Mouse (Mus musculus) midbrain, embryonic 14.5 days (tissue): Measurements from ENCODE around the gene Tmem54. TPM values are rescaled to one million over a fixed set of nuclear protein-coding genes. Genes with fewer than 3 reads are reported as not detected.

Experiments used
- ATAC-seq: fragments of 200-750 bp; cut with Nextera tagmentation; 2 replicates; pipeline ENCODE4 v1.8.0; 2017; ENCODE audit warnings: moderate number of reproducible peaks, moderate library complexity; ENCODE audit not compliant: low FRiP score, low TSS enrichment
- DNase-seq: peaks from one replicate; pipeline ENCODE4 v3.0.0-alpha.2; 2015
- H3K27ac ChIP-seq: fragments of 300-500 bp; sonication (generic); replicated peaks from 2 replicates; pipeline ENCODE4 v1.5.1; 2014; ENCODE audit warnings: mild to moderate bottlenecking, low read depth, low read length, moderate library complexity
- H3K27me3 ChIP-seq: fragments of 300-500 bp; sonication (generic); 2 replicates; pipeline ENCODE4 v1.6.1; 2014; ENCODE audit warnings: low read length, control low read depth, mixed read lengths; ENCODE audit not compliant: control insufficient read depth, insufficient read depth
- H3K36me3 ChIP-seq: fragments of 300-500 bp; sonication (generic); 2 replicates; pipeline ENCODE4 v1.6.1; 2014; ENCODE audit warnings: low read length, control low read depth; ENCODE audit not compliant: control insufficient read depth, insufficient read depth
- H3K4me1 ChIP-seq: fragments of 300-500 bp; sonication (generic); 2 replicates; pipeline ENCODE4 v1.6.1; 2014; ENCODE audit warnings: mild to moderate bottlenecking, antibody characterized with exemption, low read length, control low read depth; ENCODE audit not compliant: control insufficient read depth, insufficient read depth
- H3K4me2 ChIP-seq: fragments of 300-500 bp; sonication (generic); 2 replicates; pipeline ENCODE4 v1.6.1; 2014; ENCODE audit warnings: mild to moderate bottlenecking, low read length, moderate library complexity
- H3K4me3 ChIP-seq: fragments of 300-500 bp; sonication (generic); replicated peaks from 2 replicates; pipeline ENCODE4 v1.5.1; 2014; ENCODE audit warnings: low read depth, low read length
- H3K9ac ChIP-seq: fragments of 300-500 bp; sonication (generic); replicated peaks from 2 replicates; pipeline ENCODE4 v1.6.1; 2014; ENCODE audit warnings: mild to moderate bottlenecking, low read length, moderate library complexity
- H3K9me3 ChIP-seq: fragments of 300-500 bp; sonication (generic); 2 replicates; pipeline ENCODE4 v1.6.1; 2016; ENCODE audit warnings: low read length, control low read depth, mixed read lengths; ENCODE audit not compliant: control insufficient read depth
- WGBS: fragments of 180-500 bp; shearing (Covaris S2); extraction: QIAGEN DNeasy Blood & Tissue Kit; methylation state at CpG from one replicate; pipeline ENCODE4 v1.1.7; 2014; 5-methylcytosine and 5-hydroxymethylcytosine counted together
- polyA plus RNA-seq: library from polyadenylated mRNA; unstranded; fragments of >200 nt; fragmentation: Nextera tagmentation; extraction: Ambion mirVana; gene quantifications from 2 replicates; pipeline ENCODE4 v1.2.1, GENCODE M21; 2014

The Tmem54 gene
- polyA plus RNA-seq, 1 experiment from 2014 or later: not detected

DNA sequence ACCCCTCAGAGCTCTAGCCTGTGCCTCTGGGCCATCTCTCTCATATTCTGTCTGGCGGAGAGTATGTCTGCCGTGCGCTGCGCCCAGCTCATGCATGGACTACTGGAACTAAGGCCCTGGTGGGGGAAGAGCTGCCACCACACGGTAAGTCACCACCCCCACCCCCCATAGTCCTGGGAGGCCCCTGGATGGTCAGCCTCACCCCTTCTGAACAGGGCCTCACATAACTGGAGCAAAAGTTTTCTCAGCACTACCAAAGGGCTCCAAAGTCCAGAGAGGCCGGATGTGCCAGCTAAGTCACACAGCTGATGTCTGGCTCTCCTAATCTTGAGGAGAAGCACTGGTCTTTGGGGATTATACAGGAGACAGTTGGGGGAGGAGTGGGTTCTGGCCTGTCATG lies 5.5 kb downstream of the Tmem54 start:
- H3K27ac ChIP-seq: no peak overlapping the region
- H3K4me3 ChIP-seq: no peak overlapping the region
- peaks cover 10% of the 10 kb centered on the region for H3K27me3 ChIP-seq
- H3K9ac ChIP-seq: no peak overlapping the region
- DNase-seq (no peak), ATAC-seq (no peak)
- no peaks in the 10 kb centered on the region for H3K36me3 ChIP-seq
- 89% methylated on average over 6 of the region's 6 CpGs for WGBS
- no peaks in the 10 kb centered on the region for H3K9me3 ChIP-seq
- no peak overlapping the region for H3K4me2 ChIP-seq
- peaks cover 8% of the 10 kb centered on the region; the same call in 1 of the 2 replicates for H3K4me1 ChIP-seq

DNA sequence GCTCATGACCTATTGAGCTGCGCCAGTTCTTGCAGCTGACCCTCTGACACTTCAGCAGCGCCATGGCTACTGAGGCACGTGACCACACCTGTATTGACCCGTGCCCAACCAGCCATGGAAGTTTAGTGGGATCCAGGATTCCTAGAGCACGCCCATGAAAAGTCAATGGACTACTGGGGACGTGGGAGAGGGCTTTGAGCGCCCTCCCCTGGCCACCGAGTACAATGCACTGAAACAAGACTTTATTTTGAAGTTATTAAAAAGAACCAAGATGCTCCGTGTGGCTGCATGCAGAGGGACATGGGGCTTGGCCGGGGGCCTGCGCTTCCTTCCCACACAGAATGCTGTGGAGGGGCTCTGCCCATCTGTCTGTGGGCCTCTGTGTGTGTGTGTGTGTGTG lies 6.0 kb downstream of the Tmem54 start:
- ATAC-seq (no peak), DNase-seq (no peak)
- H3K27ac ChIP-seq: no peak overlapping the region
- H3K27me3 ChIP-seq: peaks cover 4% of the 10 kb centered on the region
- H3K36me3 ChIP-seq: no peaks in the 10 kb centered on the region
- no peak overlapping the region for H3K4me2 ChIP-seq
- H3K9me3 ChIP-seq: no peaks in the 10 kb centered on the region
- no peak overlapping the region for H3K9ac ChIP-seq
- H3K4me1 ChIP-seq: peaks cover 12% of the 10 kb centered on the region; the same call in 1 of the 2 replicates
- 60% methylated on average over 11 of the region's 11 CpGs for WGBS
- H3K4me3 ChIP-seq: no peak overlapping the region

DNA sequence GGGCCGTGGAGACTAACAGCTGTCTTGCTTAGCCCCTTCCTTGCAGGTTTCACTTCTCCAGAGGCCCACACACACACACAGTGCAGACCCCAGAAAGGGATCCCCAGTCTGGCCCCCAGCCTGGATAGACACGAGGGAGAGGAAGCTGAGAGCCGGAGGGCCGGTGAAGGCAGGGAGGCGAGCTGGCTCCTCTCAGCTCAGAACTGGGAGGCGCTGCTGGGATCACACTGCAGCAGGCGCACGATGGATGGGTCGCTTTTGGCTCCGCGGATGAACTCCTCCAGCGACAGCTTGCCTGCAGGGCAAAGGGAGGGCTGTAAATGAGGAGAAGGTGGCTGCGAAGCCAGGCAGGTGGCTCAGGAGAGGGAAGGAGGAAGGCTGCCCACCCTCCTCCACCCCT lies 6.9 kb downstream of the Tmem54 start:
- Histone ChIP-seq H3K4me1 (peaks cover 12% of the 10 kb centered on the region; the same call in 1 of the 2 replicates), H3K4me2 (no peak overlapping the region), H3K9me3 (no peaks in the 10 kb centered on the region), H3K4me3 (no peak overlapping the region), H3K27me3 (no peaks in the 10 kb centered on the region), H3K27ac (peak overlapping the region; percentile 45; the same call in 1 of the 2 replicates), H3K9ac (no peak overlapping the region), H3K36me3 (no peaks in the 10 kb centered on the region)
- no peak for ATAC-seq
- DNase-seq: peak; percentile 48
- WGBS: 64% methylated on average over 13 of the region's 13 CpGs

DNA sequence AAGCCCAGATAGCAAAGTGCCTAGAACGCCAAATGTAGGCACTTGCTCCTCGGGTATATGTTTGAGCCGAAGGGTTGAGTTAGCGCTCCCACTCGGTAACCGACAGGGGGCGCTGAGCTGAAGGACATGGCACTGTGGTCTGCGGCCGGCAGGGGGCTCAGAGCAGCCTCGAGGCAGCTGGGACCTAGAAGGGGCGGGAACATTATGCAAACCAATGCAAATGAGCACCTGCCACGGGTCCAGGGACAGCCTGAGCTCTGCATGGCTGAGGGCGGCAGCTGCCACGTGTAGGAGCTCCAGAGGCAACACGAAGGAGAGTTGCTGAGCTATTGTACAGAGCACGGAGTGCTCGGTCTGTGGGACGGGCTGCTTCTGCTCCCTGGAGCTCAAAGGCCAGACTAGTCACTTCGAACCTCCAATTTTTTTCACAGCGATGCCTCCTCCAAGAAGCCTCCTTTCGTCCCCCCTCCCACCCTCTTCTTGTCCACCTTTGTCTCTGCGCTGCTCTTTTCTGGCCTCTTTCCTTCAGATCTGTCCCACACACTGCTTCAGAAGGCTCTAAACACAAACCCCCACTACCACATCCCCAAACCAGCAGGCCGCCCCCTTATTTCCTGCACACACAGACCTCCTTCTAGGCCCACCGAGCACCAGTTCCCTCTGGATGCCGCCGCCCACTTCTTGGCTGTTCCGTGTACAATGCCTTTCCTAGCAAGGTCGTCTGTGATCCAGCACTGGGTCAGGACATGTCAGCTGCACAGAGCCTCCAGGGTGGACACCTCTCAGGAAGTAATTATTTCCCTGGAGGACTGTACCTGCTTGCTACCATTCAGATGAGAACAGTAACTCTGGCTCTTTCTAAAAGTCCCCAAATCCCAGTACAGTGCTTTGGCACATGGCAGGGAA lies 8.0 kb downstream of the Tmem54 start:
- H3K9me3 ChIP-seq: no peaks in the 10 kb centered on the region
- no peaks in the 10 kb centered on the region for H3K36me3 ChIP-seq
- no peak overlapping the region for H3K4me3 ChIP-seq
- peak; percentile 91 for DNase-seq
- H3K27ac ChIP-seq: peak overlapping the region; percentile 26; the same call in 1 of the 2 replicates
- 25% methylated on average over 28 of the region's 28 CpGs for WGBS
- peak; percentile 87 for ATAC-seq
- H3K4me1 ChIP-seq: peaks cover 12% of the 10 kb centered on the region; the same call in 1 of the 2 replicates
- H3K4me2 ChIP-seq: no peak overlapping the region
- no peak overlapping the region for H3K9ac ChIP-seq
- no peaks in the 10 kb centered on the region for H3K27me3 ChIP-seq

DNA sequence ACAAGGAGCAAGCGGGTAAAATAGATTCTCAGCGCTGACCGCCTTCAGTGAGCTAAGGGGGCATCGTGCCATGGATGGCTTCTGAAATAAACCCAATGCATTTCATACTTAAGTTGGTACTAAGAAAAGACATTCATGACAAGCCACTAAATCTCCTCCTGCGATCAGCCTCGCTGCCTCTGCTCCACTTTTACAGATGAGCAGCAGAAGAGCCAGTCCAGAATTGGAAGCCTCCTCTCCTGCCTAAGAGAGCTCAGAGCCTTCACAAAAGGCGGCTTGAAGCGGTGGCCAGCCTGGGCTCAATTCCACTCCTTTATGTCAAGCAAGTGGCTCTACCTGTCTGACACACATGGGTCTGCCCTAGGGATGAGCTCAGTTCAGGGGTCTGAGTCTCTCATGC lies 11.4 kb downstream of the Tmem54 start:
- no peak overlapping the region for H3K4me2 ChIP-seq
- ATAC-seq (no peak), DNase-seq (no peak)
- H3K27me3 ChIP-seq: peaks cover 24% of the 10 kb centered on the region; the same call in 1 of the 2 replicates
- no peaks in the 10 kb centered on the region for H3K9me3 ChIP-seq
- 96% methylated on average over 8 of the region's 8 CpGs for WGBS
- no peaks in the 10 kb centered on the region for H3K36me3 ChIP-seq
- no peak overlapping the region for H3K9ac ChIP-seq
- no peak overlapping the region for H3K4me3 ChIP-seq
- H3K27ac ChIP-seq: no peak overlapping the region
- peaks cover 28% of the 10 kb centered on the region for H3K4me1 ChIP-seq

DNA sequence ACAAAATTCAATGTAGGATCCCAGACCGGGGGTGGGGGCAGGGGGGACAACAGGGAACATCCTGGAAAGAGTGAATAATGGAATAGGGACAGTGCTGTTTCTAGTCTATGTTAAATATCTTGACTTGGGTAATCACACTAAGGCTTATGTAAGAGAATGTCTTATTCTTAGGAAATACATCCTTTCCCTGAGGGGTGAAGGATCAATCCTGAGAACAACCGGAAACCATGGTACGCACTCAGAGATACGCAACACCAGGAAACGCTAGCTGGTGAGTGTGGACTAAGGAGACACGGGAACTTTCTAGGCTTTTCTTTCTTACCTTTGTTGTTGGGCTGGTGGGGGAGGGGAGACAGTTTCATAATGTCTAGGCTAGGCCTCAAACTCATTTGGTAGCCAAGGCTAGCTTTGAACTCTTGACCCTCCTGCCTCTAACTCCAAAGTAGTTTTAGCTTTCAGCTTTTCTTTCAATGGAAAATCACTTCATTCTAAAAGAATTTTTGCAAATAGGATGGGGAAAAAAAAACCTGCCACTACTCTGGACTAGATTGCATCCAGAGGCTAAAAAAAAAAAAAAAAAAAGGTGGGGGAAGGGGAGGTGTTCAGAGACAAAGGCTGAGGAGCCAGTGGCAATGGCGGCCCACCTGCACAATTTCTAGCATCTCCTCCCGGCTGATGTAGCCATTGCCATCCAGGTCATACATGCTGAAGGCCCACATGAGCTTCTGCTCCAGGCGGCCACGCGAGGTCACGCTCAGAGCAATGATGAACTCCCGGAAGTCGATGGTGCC lies 12.6 kb downstream of the Tmem54 start:
- Histone ChIP-seq H3K9me3 (no peaks in the 10 kb centered on the region), H3K27ac (no peak overlapping the region), H3K9ac (no peak overlapping the region), H3K4me1 (peaks cover 28% of the 10 kb centered on the region), H3K36me3 (no peaks in the 10 kb centered on the region), H3K4me3 (no peak overlapping the region), H3K27me3 (peaks cover 30% of the 10 kb centered on the region; the same call in 1 of the 2 replicates), H3K4me2 (no peak overlapping the region)
- WGBS: 86% methylated on average over 14 of the region's 14 CpGs
- ATAC-seq: no peak
- no peak for DNase-seq

DNA sequence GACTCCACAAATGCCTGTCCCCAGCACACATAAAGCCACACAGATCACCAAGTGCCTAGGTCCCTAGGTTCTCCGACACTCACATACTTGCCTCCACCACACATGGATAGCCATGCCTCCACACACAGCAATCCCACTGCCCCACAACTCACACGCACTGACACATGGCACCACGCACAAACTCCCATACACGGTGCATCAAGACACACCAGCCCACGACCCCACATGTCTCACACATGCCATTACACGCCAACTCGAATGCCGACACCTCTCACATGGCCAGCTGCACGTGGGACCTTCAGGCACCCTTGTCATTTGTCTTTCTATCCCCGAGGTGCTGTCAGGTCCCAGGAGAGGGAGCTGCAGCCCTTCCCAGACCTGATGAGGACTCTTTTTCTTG lies 14.4 kb downstream of the Tmem54 start:
- ATAC-seq (no peak), DNase-seq (no peak)
- WGBS: 83% methylated on average over 10 of the region's 10 CpGs
- Histone ChIP-seq H3K36me3 (no peaks in the 10 kb centered on the region), H3K27ac (no peak overlapping the region), H3K4me3 (no peak overlapping the region), H3K4me1 (peaks cover 23% of the 10 kb centered on the region), H3K4me2 (no peak overlapping the region; the same call in 1 of the 2 replicates), H3K9ac (no peak overlapping the region), H3K9me3 (no peaks in the 10 kb centered on the region), H3K27me3 (peaks cover 38% of the 10 kb centered on the region)

DNA sequence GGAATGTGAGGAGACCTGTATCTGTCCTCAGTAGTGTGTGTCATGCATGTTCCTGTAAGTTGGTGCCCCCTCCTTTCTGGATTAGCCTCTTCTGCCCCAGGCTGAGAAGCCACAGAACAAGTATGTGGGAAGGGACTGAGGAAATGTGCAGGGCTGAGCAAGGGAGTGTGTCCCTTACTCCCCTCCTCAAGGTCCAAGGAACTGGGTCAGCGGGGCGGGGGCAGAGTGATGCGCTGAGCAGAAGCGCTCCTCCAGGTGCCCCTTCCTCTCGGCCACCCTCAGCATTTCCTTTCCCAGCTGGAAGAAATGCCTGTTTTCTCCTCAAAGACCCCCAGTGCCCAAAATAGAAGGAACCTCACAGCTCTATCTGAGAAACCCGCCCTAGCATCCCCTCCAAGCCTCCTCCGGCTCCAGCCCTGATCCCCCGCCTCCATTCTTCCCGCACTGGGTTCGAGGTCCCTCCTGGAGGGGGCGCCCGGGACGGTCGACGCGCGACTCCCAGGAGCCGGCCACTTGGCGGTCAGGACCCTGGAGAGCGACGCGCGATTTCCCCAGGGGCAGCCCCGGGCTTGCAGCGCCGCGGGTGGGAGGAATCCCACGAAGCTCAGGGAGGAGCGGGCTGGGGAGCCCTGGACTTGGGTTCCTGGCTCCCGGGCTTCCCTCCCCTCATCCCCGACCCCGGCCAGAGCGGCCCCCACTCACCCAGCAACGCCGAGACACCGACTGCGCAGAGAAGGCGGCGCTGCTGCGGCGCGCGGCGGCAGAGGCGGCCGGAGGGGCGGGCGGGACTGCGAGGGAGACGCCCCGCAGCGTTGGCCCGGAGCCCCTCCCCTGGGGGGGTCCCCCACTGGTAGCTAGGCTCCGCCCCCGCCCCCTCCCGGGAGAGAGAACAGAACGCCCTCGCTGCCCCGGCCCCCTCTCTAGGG lies 15.4 kb downstream of the Tmem54 start:
- Histone ChIP-seq H3K4me3 (peak overlapping the region; percentile 51), H3K27ac (0 out of 2 replicates have a peak overlapping the region, but pooled peaks have one; percentile 26), H3K4me2 (peak overlapping the region; percentile 90), H3K36me3 (no peaks in the 10 kb centered on the region), H3K27me3 (peaks cover 38% of the 10 kb centered on the region), H3K9me3 (no peaks in the 10 kb centered on the region), H3K9ac (peak overlapping the region; percentile 68), H3K4me1 (peaks cover 34% of the 10 kb centered on the region)
- under 1% methylated on average over 58 of the region's 59 CpGs for WGBS
- ATAC-seq: peak; percentile 29
- peak; percentile 76 for DNase-seq
